Mouse (Mus musculus) heart, postnatal 36 days (tissue): ENCODE measurements at regions not wholly inside any gene's neighbourhood (a gene's known extent, or its start where the extent isn't known, plus 50 kb on each side); places are given as distances from the start of the nearest gene placed in this dataset.

ENCODE experiments used
- DNase-seq, 2 experiments: peaks; one replicate each; pipeline ENCODE4 v3.0.0; 2021 to 2022
- intact Hi-C: fragments of 180-260 bp; cut with DNase I; formaldehyde crosslinking; loops from one replicate; pipeline ENCODE4 v1.15.1; 2025

DNA sequence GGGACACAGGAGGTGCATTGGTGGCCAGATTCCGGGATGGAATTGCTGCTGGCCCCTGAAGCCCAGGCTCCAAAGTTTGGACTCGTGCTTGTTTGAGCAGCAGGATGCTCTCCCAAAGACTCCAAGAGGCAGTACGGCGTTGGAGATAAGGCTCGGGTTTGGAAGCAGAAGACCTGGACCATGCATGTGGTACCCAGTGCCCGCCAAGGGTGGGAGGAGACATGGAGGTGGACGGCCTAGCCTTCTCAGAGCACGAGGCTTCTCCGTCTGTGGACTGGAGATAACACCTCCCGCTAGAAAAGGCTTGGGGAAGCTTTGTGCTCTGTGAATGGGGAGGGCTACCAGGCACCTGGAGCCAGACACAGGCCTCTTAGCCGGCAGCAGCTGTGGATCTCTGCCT is 271.7 kb downstream of the Rps6kc1 start:
- intact Hi-C loops, result no loop called here
- no peak for DNase-seq

DNA sequence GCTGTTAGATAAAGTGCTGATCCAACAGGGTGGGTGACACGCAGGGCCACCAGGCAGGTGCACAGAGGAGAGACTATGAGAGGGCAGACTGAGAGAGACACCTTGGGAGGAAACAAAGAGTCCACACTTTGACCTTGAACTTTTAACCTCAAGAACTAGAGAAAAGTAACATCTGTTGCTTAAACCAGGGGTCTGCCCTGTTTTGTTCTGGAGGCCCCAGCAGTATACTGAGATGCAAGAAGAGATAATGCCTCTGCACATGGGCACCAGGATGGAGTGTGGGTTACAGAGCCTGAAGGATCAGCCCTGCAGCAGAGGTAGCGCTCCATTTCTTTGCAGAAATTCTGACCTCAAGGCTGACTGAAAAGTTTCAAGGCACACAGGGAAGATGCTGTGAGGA is 276.6 kb downstream of the Rps6kc1 start:
- intact Hi-C loops, result no loop called here
- DNase-seq, result no peak

DNA sequence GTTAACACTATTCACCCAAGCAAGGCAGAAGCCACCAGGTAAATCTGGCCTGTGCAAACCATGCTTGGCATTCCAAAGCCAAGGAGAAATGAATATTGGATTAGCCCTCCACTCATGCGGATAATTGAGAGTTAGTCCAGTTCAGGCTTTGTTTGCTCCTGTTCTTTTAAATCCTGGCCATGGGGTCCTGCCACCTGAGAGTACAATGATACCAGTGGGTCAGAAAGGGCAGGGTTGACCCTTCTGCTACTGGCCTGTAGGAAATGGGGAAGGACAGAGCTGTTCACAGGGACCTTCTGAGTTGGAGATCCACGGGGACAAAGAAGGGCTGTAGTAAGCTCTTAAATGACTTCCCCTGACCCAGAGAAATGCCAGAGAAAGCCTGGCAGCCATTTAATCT is 279.9 kb downstream of the Rps6kc1 start:
- intact Hi-C loops, result no loop called here
- no peak for DNase-seq

DNA sequence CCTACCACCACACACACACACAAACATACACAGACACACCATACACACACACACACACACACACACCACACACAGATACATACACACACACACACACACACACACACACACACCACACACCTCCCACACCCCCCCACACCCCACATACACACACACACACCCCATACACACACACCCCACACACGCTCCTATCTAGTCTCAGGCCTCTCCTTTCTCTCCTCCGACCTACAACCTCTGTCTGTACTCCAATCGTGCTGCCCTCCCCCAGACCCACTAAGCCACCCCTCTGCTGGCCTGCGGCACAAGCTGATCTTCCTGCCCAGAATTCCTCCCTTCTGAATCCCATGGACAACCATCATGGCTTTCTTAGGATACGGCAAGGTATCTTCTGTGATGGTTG is 281.4 kb downstream of the Rps6kc1 start:
- no peak for DNase-seq
- intact Hi-C loops, result no loop called here

GRCm38 (mm10) chr1:190623916-190624315 is 287.7 kb downstream of the Rps6kc1 start:
- intact Hi-C loops, result no loop called here
- no peak for DNase-seq

GRCm38 (mm10) chr1:190600425-190600824 is 311.1 kb downstream of the Rps6kc1 start:
- intact Hi-C loops, result no loop called here
- no peak for DNase-seq

DNA sequence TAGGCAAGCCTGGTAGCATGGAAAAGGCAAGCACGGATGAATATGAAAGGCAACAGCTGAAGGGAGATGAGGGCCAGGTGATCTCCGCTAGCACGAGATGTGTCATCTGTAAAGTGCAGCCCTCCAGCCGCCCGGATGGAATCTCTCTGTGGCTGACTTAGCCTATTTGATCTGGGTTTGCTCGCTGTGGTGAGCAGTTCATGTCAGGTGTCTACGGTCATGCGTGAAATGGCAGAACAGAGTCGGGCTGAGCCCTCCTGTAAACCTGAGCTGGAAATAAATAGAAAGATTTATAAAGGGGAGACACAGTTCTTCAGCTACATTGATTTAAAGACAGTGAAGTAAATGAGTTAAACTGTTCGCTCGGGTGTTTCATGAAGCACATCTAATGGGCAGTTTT is 311.9 kb downstream of the Rps6kc1 start:
- no peak for DNase-seq
- intact Hi-C loops, result no loop called here

DNA sequence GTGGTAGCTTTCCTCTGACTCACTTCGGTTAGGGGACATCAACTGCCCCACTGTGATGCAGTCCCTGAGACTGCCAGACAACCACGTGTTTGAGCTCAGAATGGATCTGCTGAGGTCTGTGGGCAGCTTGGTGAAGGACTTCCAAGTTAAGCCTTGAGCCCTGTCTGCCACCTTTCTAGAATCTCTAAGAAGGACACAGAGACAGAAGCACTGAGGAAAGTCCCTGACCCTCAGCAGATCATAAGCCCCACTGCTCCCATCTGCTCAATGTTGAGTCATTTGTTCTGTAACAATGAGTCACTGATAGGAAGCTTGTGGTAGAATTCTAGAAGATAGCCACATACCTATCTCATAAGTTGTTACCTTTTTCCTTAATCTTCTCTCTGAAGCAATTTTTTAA is 315.4 kb downstream of the Rps6kc1 start:
- intact Hi-C loops, result no loop called here
- no peak for DNase-seq

GRCm38 (mm10) chr1:190591621-190592020 is 319.9 kb downstream of the Rps6kc1 start:
- no peak for DNase-seq
- intact Hi-C loops, result no loop called here

GRCm38 (mm10) chr1:190589586-190589985 is 322.0 kb downstream of the Rps6kc1 start:
- intact Hi-C loops, result no loop called here
- DNase-seq, result no peak

- intact Hi-C loops, result no loop called here
Observed at GRCm38 (mm10) chr1:190583272-190583671, 328.3 kb downstream of the Rps6kc1 start.

GRCm38 (mm10) chr1:190580653-190581052 is 330.9 kb downstream of the Rps6kc1 start:
- no peak for DNase-seq
- intact Hi-C loops, result no loop called here

More at GRCm38 (mm10) chr1:190583272-190583671, 328.3 kb downstream of the Rps6kc1 start:
- no peak for DNase-seq

DNA sequence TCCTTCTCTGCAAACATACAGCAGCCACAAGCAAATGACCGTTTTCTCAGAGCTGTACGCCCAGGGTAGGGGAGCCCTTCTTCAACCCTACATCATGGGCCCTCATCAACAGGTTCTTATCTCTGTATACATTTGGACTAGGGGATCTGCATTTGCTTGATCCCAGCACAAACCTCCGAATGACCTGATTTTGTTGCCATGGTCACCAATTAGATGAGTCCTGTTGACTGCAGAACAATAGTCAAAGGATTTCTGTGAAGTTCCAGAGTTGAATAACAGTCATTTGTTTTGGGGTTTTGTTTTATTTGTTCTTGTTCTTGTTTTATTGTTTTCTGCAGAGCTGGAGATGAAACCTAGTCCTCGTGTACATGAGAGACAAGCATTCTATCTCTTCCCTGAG is 340.6 kb downstream of the Rps6kc1 start:
- intact Hi-C loops, result no loop called here

DNA sequence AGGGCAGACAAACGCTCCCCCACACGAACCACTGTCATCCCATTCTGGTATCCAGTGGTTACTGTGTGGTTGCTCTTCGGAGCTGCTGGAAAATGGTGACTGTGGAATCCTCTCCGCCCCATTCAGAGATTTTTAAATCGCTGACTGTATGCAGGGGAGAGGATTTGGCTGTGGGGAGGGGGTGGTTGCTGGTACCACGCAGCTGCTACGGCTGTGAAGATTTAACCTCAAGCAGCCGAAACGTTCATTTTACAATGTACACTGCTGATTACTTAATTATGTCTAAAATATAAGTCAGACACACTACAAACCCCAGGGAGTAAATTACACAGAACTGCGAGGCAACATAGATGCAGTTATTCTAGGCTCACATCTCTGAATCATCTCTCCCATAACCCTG is 341.0 kb downstream of the Rps6kc1 start:
- no peak for DNase-seq

More for the DNA sequence above, 340.6 kb downstream of the Rps6kc1 start:
- no peak for DNase-seq

GRCm38 (mm10) chr1:190566744-190567143 is 344.8 kb downstream of the Rps6kc1 start:
- DNase-seq, result no peak
- intact Hi-C loops, result no loop called here

More for the DNA sequence above, 341.0 kb downstream of the Rps6kc1 start:
- intact Hi-C loops, result no loop called here

- intact Hi-C loops, result no loop called here
- no peak for DNase-seq
Observed at GRCm38 (mm10) chr1:190562865-190563457, 348.6 kb downstream of the Rps6kc1 start.

GRCm38 (mm10) chr1:190560086-190560485 is 351.5 kb downstream of the Rps6kc1 start:
- intact Hi-C loops, result no loop called here
- no peak for DNase-seq

GRCm38 (mm10) chr1:190541892-190542291 is 369.7 kb downstream of the Rps6kc1 start:
- intact Hi-C loops, result no loop called here
- no peak for DNase-seq

GRCm38 (mm10) chr1:190532879-190533676 is 362.6 kb upstream of the Prox1 start:
- DNase-seq, result no peak
- intact Hi-C loops, result no loop called here

GRCm38 (mm10) chr1:190531224-190531623 is 360.7 kb upstream of the Prox1 start:
- intact Hi-C loops, result no loop called here
- DNase-seq, result no peak

GRCm38 (mm10) chr1:190530079-190530478 is 359.6 kb upstream of the Prox1 start:
- intact Hi-C loops, result no loop called here
- no peak for DNase-seq

DNA sequence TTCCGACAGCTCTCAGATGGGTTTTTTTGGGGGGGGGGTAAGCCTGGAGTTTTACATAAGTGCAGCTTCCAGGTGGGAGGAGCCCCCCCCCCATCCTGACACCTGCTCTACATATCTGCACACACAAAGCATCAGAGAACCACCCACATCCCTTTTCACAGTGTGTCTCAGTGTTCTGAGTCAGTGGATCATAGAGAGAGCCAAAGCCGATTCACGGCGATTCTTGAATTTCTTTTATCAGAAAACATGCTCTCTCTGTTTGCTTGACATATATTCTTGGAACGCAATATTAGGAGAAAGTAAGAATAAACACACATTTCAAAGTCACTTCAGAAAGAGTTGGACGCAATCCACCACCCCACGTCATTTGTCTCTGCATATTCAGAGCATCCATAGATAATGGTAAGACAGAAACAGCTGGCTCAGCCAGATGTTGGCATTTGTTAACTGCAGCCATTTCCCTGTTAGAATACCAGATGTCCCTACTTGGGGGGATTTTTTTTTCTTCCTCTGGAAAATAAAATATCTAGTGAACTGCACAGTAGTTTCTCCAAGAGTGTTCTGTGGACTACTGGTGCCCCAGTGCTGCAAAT is 357.1 kb upstream of the Prox1 start:
- intact Hi-C loops, result loop anchor here (10.0 kb wide), 1 partner anchor 483 kb away; no protein-coding TSS in a partner anchor

More for the DNA sequence above, 357.1 kb upstream of the Prox1 start:
- no peak for DNase-seq
